Mouse (Mus musculus): ENCODE results near the gene Adm2.

Gene Adm2

GRCm38 (mm10) chr15:89358784-89359183 is 36.3 kb downstream of the Adm2 start:
- DNase-seq, result no peak

- no peak for DNase-seq
These were observed 40.5 kb downstream of the Adm2 start for GRCm38 (mm10) chr15:89363051-89363450.

- DNase-seq, result peak; percentile 93 to 94
These were observed 42.6 kb downstream of the Adm2 start for GRCm38 (mm10) chr15:89365141-89365551.

- DNase-seq, result no peak
These were observed 49.5 kb downstream of the Adm2 start for GRCm38 (mm10) chr15:89372068-89372467.

GRCm38 (mm10) chr15:89372536-89372935 is 50.0 kb downstream of the Adm2 start:
- DNase-seq, result no peak

- DNase-seq, result peak; percentile 84 to 90
These were observed 50.7 kb downstream of the Adm2 start for GRCm38 (mm10) chr15:89373027-89373761.

GRCm38 (mm10) chr15:89373762-89374248 is 51.3 kb downstream of the Adm2 start, which contains the start of gene Sco2:
TSS of gene Sco2 (minus strand) at chr15:89373846.
- DNase-seq, result peak; percentile 97 to 98

All from cerebellum, postnatal 25 days (tissue).